Mouse (Mus musculus): ENCODE data around the gene Kcna7. TPM values are rescaled to one million over a fixed set of nuclear protein-coding genes. Genes with fewer than 3 reads are reported as not detected.
A peak's percentile ranks its signal among the peaks of the same experiment; 100 is the strongest.

Kcna7 gene
- polyA plus RNA-seq, 1 experiment from 2014 or later: 0.09 TPM

DNA sequence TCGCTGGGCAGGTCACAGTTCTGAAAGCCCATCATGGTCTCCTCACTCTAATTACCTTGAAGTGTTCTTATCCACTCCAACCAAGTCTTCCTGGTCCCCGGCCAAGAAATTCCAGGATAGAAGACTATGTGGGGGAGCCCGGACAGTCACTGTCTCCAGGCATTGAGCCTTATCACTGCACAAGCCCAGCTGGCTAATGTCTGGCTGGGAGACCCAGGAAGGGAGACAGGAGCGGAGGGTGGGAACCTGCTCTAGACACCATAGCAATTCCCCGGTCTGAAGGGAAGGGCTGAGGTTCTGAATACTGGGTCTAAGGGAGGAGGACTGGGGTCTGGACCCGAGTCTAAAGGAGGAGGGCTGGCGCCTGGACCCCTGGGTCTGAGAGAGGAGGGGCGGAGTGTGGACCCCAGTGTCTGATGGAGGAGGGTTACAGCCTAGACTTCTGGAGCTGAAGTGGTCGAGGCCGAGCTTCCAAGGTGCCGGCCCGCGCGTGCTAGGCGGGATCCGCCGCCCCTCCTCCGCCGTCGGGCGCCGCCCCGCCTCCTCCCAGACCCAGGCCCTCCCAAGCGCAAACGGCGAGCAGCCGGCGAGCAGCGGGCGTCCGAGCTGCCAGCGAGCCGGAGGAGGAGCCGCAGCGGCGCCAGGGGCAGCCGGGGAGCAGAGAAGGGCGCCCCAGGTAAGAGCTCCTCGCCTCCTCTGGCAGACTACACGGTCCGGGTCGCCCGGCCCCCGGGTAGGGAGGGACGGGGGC, 7.8 kb downstream of the Kcna7 start, which contains the start of gene Ntf5:
Gene Ntf5 (plus strand): TSS at position 583 of the 751 bp plus-strand sequence.
- no peak for ATAC-seq (ENCODE audit: low FRiP score)
- Histone ChIP-seq H3K4me2 (peak within 1 kb of the TSS; percentile 94), H3K4me1 (peaks cover 20% of the 10 kb centered on the region), H3K27ac (replicated peaks) (no peak within 1 kb of the TSS), H3K36me3 (no peaks in the 10 kb centered on the region), H3K4me3 (replicated peaks) (peak within 1 kb of the TSS; percentile 51), H3K9me3 (replicated peaks) (no peaks in the 10 kb centered on the region), H3K27me3 (replicated peaks) (peaks cover 98% of the 10 kb centered on the region), H3K9ac (replicated peaks) (peak within 1 kb of the TSS; percentile 50)
- WGBS: 3% methylated on average over 44 of the region's 45 CpGs

DNA sequence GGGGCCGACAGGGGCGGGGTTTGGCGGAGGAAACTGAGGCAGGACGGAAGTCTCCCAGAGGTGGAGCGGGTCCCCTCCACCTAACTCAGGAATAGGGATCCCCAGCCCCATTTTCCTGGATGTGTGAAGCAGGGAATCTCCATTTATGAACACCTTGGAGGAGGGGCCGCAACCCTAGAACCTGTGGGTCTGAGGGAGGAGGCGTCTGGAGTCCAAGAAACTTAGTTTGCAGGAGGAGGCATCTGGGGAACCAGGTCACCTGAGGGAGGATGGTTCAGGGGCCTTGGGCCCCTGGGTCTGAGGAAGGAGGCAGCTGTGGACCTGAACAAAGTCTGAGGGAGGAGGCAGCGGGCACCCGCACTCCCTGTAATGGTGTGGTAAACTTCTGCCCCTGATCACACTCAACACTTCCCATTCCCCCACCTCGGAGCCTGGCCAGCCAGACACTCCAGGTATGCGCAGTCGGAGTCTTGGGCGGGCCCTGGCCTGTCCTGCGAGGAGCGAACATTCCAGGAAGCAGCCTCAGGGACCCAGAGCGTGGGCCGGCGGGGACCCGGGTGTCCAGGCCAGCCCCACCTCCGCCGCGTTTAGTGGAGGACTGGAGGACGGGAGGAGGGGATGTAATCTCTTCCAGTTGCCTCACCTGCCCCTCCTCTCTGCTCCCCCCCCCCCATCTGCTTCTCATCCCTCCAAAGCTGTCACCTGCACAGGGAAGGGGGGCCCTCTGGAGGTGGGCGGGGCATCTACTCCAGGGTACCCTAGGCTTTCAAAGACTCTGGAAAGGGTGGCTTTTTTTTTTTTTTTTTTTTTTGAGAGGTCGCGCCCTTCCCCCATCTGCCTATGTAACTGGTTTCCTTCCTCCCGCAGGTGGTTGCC, 8.6 kb downstream of the Kcna7 start:
- H3K27ac ChIP-seq (replicated peaks): no peak overlapping the region
- peaks cover 20% of the 10 kb centered on the region for H3K4me1 ChIP-seq
- peak overlapping the region; percentile 51 for H3K4me3 ChIP-seq (replicated peaks)
- H3K9ac ChIP-seq (replicated peaks): peak overlapping the region; percentile 50
- ATAC-seq (ENCODE audit: low FRiP score): no peak
- peak overlapping the region; percentile 94 for H3K4me2 ChIP-seq
- no peaks in the 10 kb centered on the region for H3K36me3 ChIP-seq
- peaks cover 98% of the 10 kb centered on the region for H3K27me3 ChIP-seq (replicated peaks)
- under 1% methylated on average over 22 of the region's 27 CpGs for WGBS
- H3K9me3 ChIP-seq (replicated peaks): no peaks in the 10 kb centered on the region

DNA sequence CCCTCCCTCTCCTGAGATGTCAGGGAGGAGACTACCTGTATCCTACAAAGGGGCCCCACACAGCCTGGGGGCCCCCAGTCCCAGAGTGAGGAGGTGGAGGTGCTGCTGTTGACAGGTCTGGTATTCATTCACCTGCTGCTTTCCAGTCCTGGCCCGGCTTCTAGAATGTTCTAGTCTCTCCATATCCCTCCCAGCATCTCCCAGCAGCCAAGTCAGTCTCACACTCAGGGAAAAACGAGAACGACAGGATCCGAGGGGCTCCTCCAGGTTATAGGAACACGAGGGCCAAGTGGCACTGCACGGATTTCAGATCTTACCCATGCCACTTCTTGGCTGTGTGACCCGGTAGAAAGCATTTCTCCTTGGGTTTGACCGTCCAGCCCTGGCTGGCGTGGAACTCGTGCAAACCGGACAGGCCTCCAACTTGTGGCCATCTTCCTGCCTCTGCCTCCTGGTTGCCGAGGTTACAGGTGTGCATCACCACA, 9.3 kb downstream of the Kcna7 start:
- Histone ChIP-seq H3K9ac (replicated peaks) (no peak overlapping the region), H3K27me3 (replicated peaks) (peaks cover 98% of the 10 kb centered on the region), H3K27ac (replicated peaks) (no peak overlapping the region), H3K4me3 (replicated peaks) (no peak overlapping the region), H3K4me1 (peaks cover 20% of the 10 kb centered on the region), H3K4me2 (no peak overlapping the region), H3K36me3 (no peaks in the 10 kb centered on the region), H3K9me3 (replicated peaks) (no peaks in the 10 kb centered on the region)
- ATAC-seq (ENCODE audit: low FRiP score): no peak
- WGBS: 38% methylated on average over 12 of the region's 12 CpGs

DNA sequence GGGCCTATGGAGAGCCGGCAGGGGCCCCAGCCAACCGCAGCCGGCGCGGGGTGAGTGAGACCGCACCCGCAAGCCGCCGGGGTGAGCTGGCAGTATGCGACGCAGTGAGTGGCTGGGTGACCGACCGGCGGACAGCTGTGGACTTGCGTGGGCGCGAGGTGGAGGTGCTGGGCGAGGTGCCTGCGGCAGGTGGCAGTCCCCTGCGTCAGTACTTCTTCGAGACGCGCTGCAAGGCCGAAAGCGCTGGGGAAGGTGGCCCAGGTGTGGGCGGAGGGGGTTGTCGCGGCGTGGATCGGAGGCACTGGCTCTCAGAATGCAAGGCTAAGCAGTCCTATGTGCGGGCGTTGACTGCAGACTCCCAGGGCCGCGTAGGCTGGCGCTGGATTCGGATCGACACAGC, 10.2 kb downstream of the Kcna7 start:
- Histone ChIP-seq H3K36me3 (peaks cover under 1% of the 10 kb centered on the region; the same call in 1 of the 2 replicates), H3K27ac (replicated peaks) (no peak overlapping the region), H3K9me3 (replicated peaks) (no peaks in the 10 kb centered on the region), H3K4me2 (peak overlapping the region; percentile 34), H3K4me3 (replicated peaks) (0 out of 2 replicates have a peak overlapping the region, but pooled peaks have one; percentile 5), H3K9ac (replicated peaks) (no peak overlapping the region), H3K27me3 (replicated peaks) (peaks cover 98% of the 10 kb centered on the region), H3K4me1 (peaks cover 20% of the 10 kb centered on the region)
- no peak for ATAC-seq (ENCODE audit: low FRiP score)
- 13% methylated on average over 37 of the region's 37 CpGs for whole genome bisulfite sequencing

DNA sequence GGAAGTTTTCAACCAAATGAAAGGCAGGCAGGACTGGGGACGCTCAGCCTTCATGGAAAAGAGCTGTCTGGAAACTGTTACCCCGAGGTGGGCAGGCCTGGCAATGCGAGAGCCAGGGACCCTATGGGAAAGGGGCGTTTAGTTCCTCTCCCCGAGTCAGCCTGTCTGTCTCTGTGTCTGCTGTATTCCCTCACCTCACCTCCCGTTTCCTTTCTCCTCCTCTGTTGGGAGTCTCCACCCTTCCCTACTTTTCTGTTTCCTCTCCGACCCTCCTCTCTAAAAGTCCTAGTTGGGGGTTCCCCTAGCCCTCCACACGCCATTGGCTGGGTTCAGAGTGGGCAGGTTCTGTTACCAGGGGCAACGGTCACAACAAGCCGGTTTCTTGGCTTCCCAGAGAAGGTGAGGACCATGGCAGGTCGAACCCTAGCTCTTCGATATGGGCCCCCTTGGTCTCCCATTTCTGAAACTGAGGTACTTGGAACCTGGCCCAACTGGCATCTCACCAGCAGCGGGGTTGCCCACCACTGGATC, 12.6 kb downstream of the Kcna7 start:
- Histone ChIP-seq H3K9ac (replicated peaks) (no peak overlapping the region), H3K4me2 (no peak overlapping the region), H3K27me3 (replicated peaks) (peaks cover 89% of the 10 kb centered on the region), H3K4me3 (replicated peaks) (no peak overlapping the region), H3K36me3 (peaks cover 25% of the 10 kb centered on the region), H3K27ac (replicated peaks) (no peak overlapping the region), H3K4me1 (peaks cover 20% of the 10 kb centered on the region), H3K9me3 (replicated peaks) (no peaks in the 10 kb centered on the region)
- WGBS: 13% methylated on average over 13 of the region's 13 CpGs
- no peak for ATAC-seq (ENCODE audit: low FRiP score)

DNA sequence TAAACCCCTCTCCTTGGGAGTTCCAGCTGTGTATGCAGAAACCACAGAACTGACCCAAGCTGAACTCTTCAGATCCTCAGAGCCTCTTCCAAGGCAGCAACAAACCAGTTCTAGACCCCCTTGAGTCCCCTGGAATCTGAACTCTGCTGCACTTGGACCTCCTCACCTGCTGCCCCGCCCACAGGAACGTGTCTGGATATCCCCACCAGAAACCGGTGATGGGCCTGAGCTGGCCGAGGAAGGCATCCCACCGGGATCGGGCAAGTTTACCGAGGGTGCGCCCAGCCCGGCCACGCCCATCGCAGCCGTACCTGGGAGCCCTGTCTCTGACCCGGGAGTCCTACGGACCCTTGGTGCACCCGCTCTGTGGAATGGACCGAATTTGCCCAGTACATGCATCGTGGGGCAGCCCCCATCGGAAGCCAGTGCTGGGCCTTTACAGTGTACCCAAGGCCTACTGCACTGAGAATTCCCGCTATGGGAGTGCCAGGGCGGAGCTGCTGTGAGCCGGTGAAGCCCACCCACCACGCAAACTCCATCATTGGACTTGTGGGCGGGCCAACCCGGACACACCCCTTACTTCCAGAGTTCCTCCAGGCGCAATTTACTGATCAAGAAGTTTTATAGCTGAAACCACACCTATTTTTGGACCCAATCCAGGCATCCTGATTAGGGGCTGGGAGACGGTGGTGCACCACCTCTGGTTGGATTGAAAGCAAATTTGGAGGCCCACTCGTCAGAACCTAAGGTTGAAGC, 14.6 kb downstream of the Kcna7 start:
- WGBS: 11% methylated on average over 27 of the region's 27 CpGs
- Histone ChIP-seq H3K36me3 (peaks cover 45% of the 10 kb centered on the region), H3K27me3 (replicated peaks) (peaks cover 69% of the 10 kb centered on the region), H3K27ac (replicated peaks) (no peak overlapping the region), H3K9ac (replicated peaks) (no peak overlapping the region), H3K4me3 (replicated peaks) (no peak overlapping the region), H3K4me1 (peaks cover 6% of the 10 kb centered on the region), H3K9me3 (replicated peaks) (no peaks in the 10 kb centered on the region), H3K4me2 (no peak overlapping the region)
- no peak for ATAC-seq (ENCODE audit: low FRiP score)

DNA sequence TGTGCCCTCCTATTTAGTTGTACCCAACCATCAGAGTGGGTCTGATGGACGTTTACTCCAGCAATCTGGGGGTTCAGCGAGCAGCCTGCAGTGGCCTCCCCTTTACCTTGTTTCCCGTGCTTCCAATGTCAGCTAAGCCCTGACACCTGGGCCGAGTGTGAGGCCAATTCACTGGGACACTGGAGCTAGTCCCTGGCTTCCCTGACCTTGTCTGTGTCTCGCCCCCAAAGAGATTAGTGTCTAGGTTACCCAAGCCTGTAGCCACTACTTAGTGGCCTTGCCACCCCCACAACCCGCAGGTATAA, 15.1 kb downstream of the Kcna7 start, which contains the start of gene Lhb:
Gene Lhb (plus strand): TSS at position 206 of the 305 bp plus-strand sequence.
- no peaks in the 10 kb centered on the region for H3K9me3 ChIP-seq (replicated peaks)
- H3K4me3 ChIP-seq (replicated peaks): no peak within 1 kb of the TSS
- WGBS: 55% methylated on average over 6 of the region's 6 CpGs
- peaks cover 64% of the 10 kb centered on the region for H3K27me3 ChIP-seq (replicated peaks)
- H3K9ac ChIP-seq (replicated peaks): no peak within 1 kb of the TSS
- ATAC-seq (ENCODE audit: low FRiP score): no peak
- peaks cover 3% of the 10 kb centered on the region for H3K4me1 ChIP-seq
- peaks cover 50% of the 10 kb centered on the region for H3K36me3 ChIP-seq
- H3K27ac ChIP-seq (replicated peaks): no peak within 1 kb of the TSS
- H3K4me2 ChIP-seq: no peak within 1 kb of the TSS

DNA sequence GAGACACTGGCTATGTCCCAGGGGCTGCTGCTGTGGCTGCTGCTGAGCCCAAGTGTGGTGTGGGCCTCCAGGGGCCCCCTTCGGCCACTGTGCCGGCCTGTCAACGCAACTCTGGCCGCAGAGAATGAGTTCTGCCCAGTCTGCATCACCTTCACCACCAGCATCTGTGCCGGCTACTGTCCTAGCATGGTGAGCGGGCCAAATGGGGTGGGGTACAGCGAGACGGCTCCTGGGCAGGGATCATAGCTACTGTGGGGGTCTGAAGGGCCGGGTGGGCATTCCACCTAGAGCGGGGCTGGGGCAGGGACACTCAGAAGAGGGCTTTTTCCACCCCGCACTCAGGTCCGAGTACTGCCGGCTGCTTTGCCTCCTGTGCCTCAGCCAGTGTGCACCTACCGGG, 15.7 kb downstream of the Kcna7 start:
- peaks cover 57% of the 10 kb centered on the region for H3K27me3 ChIP-seq (replicated peaks)
- H3K36me3 ChIP-seq: peaks cover 54% of the 10 kb centered on the region
- ATAC-seq (ENCODE audit: low FRiP score): no peak

DNA sequence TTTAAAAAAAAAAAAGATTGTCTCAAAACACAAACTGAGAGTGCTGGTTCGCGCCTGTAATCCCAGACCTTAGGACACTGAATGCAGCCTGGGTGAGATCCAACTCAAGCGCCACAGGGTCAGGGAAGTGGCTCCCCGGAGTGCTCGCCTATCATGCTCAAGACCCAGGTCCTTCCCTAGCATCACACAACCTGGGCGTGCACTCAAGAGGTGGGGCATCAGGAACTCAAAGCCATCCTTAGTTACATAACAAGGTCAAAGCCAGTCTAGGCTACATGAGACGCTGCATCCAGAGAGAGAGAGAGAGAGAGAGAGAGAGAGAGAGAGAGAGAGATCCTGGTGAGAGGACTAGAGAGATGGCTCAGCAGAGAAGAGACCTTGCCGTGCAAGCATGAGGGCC, 21.1 kb downstream of the Kcna7 start:
- Histone ChIP-seq H3K4me3 (replicated peaks) (no peak overlapping the region), H3K9me3 (replicated peaks) (no peaks in the 10 kb centered on the region), H3K4me2 (no peak overlapping the region), H3K9ac (replicated peaks) (no peak overlapping the region), H3K4me1 (0 out of 2 replicates have a peak, but pooled peaks cover 2% of the 10 kb centered on the region), H3K27me3 (replicated peaks) (peaks cover 4% of the 10 kb centered on the region), H3K27ac (replicated peaks) (no peak overlapping the region), H3K36me3 (peaks cover 95% of the 10 kb centered on the region)
- ATAC-seq (ENCODE audit: low FRiP score): no peak
- WGBS: 94% methylated on average over 8 of the region's 8 CpGs

More for the DNA sequence above, 15.7 kb downstream of the Kcna7 start:
- Histone ChIP-seq H3K4me2 (no peak overlapping the region), H3K4me3 (replicated peaks) (no peak overlapping the region), H3K9ac (replicated peaks) (no peak overlapping the region), H3K27ac (replicated peaks) (no peak overlapping the region), H3K9me3 (replicated peaks) (no peaks in the 10 kb centered on the region), H3K4me1 (no peaks in the 10 kb centered on the region)
- 93% methylated on average over 14 of the region's 14 CpGs for WGBS

DNA sequence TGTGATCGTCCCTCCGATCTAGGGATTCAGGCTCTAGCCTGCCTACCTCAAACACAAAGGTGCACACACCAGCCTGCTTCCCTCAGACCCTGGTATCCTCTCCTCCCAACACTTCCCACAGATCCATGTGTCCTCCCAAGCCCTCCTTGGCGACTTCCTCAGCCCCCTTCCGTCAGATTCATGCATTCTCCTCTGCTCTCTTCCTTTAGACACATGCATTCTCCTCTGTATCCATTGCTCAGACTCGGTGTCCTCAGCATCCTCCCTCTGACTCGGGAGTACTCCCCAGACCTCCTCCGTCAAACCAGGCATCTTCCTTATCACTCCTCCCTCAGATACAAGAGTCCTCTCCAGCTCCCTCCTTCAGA, 28.4 kb downstream of the Kcna7 start:
- under 1% methylated on average over 7 of the region's 7 CpGs for WGBS
- Histone ChIP-seq H3K4me3 (replicated peaks) (peak overlapping the region; percentile 84), H3K4me1 (peaks cover 48% of the 10 kb centered on the region), H3K27me3 (replicated peaks) (no peaks in the 10 kb centered on the region), H3K36me3 (peaks cover 29% of the 10 kb centered on the region), H3K9ac (replicated peaks) (peak overlapping the region; percentile 86), H3K9me3 (replicated peaks) (no peaks in the 10 kb centered on the region), H3K27ac (replicated peaks) (peak overlapping the region; percentile 89), H3K4me2 (peak overlapping the region; percentile 98)
- 0 out of 2 replicates have a peak, but pooled peaks have one; percentile 0 for ATAC-seq (ENCODE audit: low FRiP score)
